Mouse (Mus musculus): ENCODE data around the gene Ccl8. TPM values are rescaled to one million over a fixed set of nuclear protein-coding genes. Genes with fewer than 3 reads are reported as not detected.

Gene Ccl8
- not detected in 2 replicates for polyA plus RNA-seq (2014; fragmentation: Nextera tagmentation; extraction: Ambion mirVana)

- Histone ChIP-seq H3K4me2 (ENCODE audit: low read length) (no peak within 1 kb of the TSS), H3K27me3 (replicated peaks; ENCODE audit: control insufficient read depth, insufficient read depth, low read length) (no peaks in the 10 kb centered on the region), H3K4me1 (ENCODE audit: control insufficient read depth, insufficient read depth, low read length) (no peaks in the 10 kb centered on the region), H3K9ac (ENCODE audit: low read length) (no peak within 1 kb of the TSS), H3K9me3 (replicated peaks; ENCODE audit: control insufficient read depth, low read length) (no peaks in the 10 kb centered on the region), H3K27ac (ENCODE audit: low read depth, low read length) (no peak within 1 kb of the TSS), H3K36me3 (ENCODE audit: control insufficient read depth, insufficient read depth, low read length) (no peaks in the 10 kb centered on the region), H3K4me3 (ENCODE audit: low read depth, low read length) (no peak within 1 kb of the TSS)
- DNase-seq (ENCODE audit: low spot score) (no peak), ATAC-seq (no peak)
- 82% methylated on average over 3 of the region's 3 CpGs for WGBS
Observed at GRCm38 (mm10) chr11:82114885-82115284, at the start of gene Ccl8. TSS of gene Ccl8 (plus strand) at chr11:82115185.

- no peak overlapping the region for H3K4me2 ChIP-seq (ENCODE audit: low read length)
- no peaks in the 10 kb centered on the region for H3K36me3 ChIP-seq (ENCODE audit: control insufficient read depth, insufficient read depth, low read length)
- no peak overlapping the region for H3K27ac ChIP-seq (ENCODE audit: low read depth, low read length)
- H3K4me1 ChIP-seq (ENCODE audit: control insufficient read depth, insufficient read depth, low read length), result no peaks in the 10 kb centered on the region
- H3K9ac ChIP-seq (ENCODE audit: low read length), result no peak overlapping the region
- no peak overlapping the region for H3K4me3 ChIP-seq (ENCODE audit: low read depth, low read length)
- 87% methylated on average over 7 of the region's 7 CpGs for WGBS
- no peak for ATAC-seq
- no peak for DNase-seq (ENCODE audit: low spot score)
- H3K27me3 ChIP-seq (replicated peaks; ENCODE audit: control insufficient read depth, insufficient read depth, low read length), result no peaks in the 10 kb centered on the region
- H3K9me3 ChIP-seq (replicated peaks; ENCODE audit: control insufficient read depth, low read length), result no peaks in the 10 kb centered on the region
Observed at GRCm38 (mm10) chr11:82066953-82067571, 47.9 kb upstream of the Ccl8 start.

- 78% methylated on average over 3 of the region's 3 CpGs for WGBS
- no peaks in the 10 kb centered on the region for H3K27me3 ChIP-seq (replicated peaks; ENCODE audit: control insufficient read depth, insufficient read depth, low read length)
Observed at GRCm38 (mm10) chr11:82071076-82071475, 43.9 kb upstream of the Ccl8 start.

GRCm38 (mm10) chr11:82072374-82072773 lies 42.6 kb upstream of the Ccl8 start:
- Histone ChIP-seq H3K4me3 (ENCODE audit: low read depth, low read length) (no peak overlapping the region), H3K9me3 (replicated peaks; ENCODE audit: control insufficient read depth, low read length) (no peaks in the 10 kb centered on the region), H3K36me3 (ENCODE audit: control insufficient read depth, insufficient read depth, low read length) (no peaks in the 10 kb centered on the region), H3K4me1 (ENCODE audit: control insufficient read depth, insufficient read depth, low read length) (no peaks in the 10 kb centered on the region), H3K4me2 (ENCODE audit: low read length) (no peak overlapping the region), H3K27ac (ENCODE audit: low read depth, low read length) (no peak overlapping the region), H3K9ac (ENCODE audit: low read length) (no peak overlapping the region), H3K27me3 (replicated peaks; ENCODE audit: control insufficient read depth, insufficient read depth, low read length) (no peaks in the 10 kb centered on the region)
- 86% methylated on average over 1 of the region's 1 CpGs for WGBS
- ATAC-seq (no peak), DNase-seq (ENCODE audit: low spot score) (no peak)

More at GRCm38 (mm10) chr11:82071076-82071475, 43.9 kb upstream of the Ccl8 start:
- no peak overlapping the region for H3K9ac ChIP-seq (ENCODE audit: low read length)
- DNase-seq (ENCODE audit: low spot score) (no peak), ATAC-seq (no peak)
- H3K27ac ChIP-seq (ENCODE audit: low read depth, low read length), result no peak overlapping the region
- no peak overlapping the region for H3K4me2 ChIP-seq (ENCODE audit: low read length)
- H3K4me3 ChIP-seq (ENCODE audit: low read depth, low read length), result no peak overlapping the region
- H3K36me3 ChIP-seq (ENCODE audit: control insufficient read depth, insufficient read depth, low read length), result no peaks in the 10 kb centered on the region
- H3K9me3 ChIP-seq (replicated peaks; ENCODE audit: control insufficient read depth, low read length), result no peaks in the 10 kb centered on the region
- H3K4me1 ChIP-seq (ENCODE audit: control insufficient read depth, insufficient read depth, low read length), result no peaks in the 10 kb centered on the region

GRCm38 (mm10) chr11:82072984-82073383 lies 42.0 kb upstream of the Ccl8 start:
- no peak overlapping the region for H3K27ac ChIP-seq (ENCODE audit: low read depth, low read length)
- no peak overlapping the region for H3K4me3 ChIP-seq (ENCODE audit: low read depth, low read length)
- H3K4me2 ChIP-seq (ENCODE audit: low read length), result no peak overlapping the region
- WGBS, result 83% methylated on average over 3 of the region's 3 CpGs
- DNase-seq (ENCODE audit: low spot score), result no peak
- H3K36me3 ChIP-seq (ENCODE audit: control insufficient read depth, insufficient read depth, low read length), result no peaks in the 10 kb centered on the region
- H3K27me3 ChIP-seq (replicated peaks; ENCODE audit: control insufficient read depth, insufficient read depth, low read length), result no peaks in the 10 kb centered on the region
- no peaks in the 10 kb centered on the region for H3K4me1 ChIP-seq (ENCODE audit: control insufficient read depth, insufficient read depth, low read length)
- ATAC-seq, result no peak
- no peak overlapping the region for H3K9ac ChIP-seq (ENCODE audit: low read length)
- no peaks in the 10 kb centered on the region for H3K9me3 ChIP-seq (replicated peaks; ENCODE audit: control insufficient read depth, low read length)

- H3K36me3 ChIP-seq (ENCODE audit: control insufficient read depth, insufficient read depth, low read length), result no peaks in the 10 kb centered on the region
- DNase-seq (ENCODE audit: low spot score), result no peak
- H3K4me1 ChIP-seq (ENCODE audit: control insufficient read depth, insufficient read depth, low read length), result no peaks in the 10 kb centered on the region
- ATAC-seq, result no peak
- H3K27ac ChIP-seq (ENCODE audit: low read depth, low read length), result no peak overlapping the region
- H3K4me3 ChIP-seq (ENCODE audit: low read depth, low read length), result no peak overlapping the region
- no peak overlapping the region for H3K4me2 ChIP-seq (ENCODE audit: low read length)
- H3K9ac ChIP-seq (ENCODE audit: low read length), result no peak overlapping the region
- 79% methylated on average over 3 of the region's 3 CpGs for WGBS
- no peaks in the 10 kb centered on the region for H3K9me3 ChIP-seq (replicated peaks; ENCODE audit: control insufficient read depth, low read length)
- H3K27me3 ChIP-seq (replicated peaks; ENCODE audit: control insufficient read depth, insufficient read depth, low read length), result no peaks in the 10 kb centered on the region
Observed at GRCm38 (mm10) chr11:82073686-82074085, 41.3 kb upstream of the Ccl8 start.

- no peak overlapping the region for H3K4me2 ChIP-seq (ENCODE audit: low read length)
- H3K36me3 ChIP-seq (ENCODE audit: control insufficient read depth, insufficient read depth, low read length), result no peaks in the 10 kb centered on the region
- no peak overlapping the region for H3K27ac ChIP-seq (ENCODE audit: low read depth, low read length)
- no peaks in the 10 kb centered on the region for H3K9me3 ChIP-seq (replicated peaks; ENCODE audit: control insufficient read depth, low read length)
- no peak for DNase-seq (ENCODE audit: low spot score)
- no peak overlapping the region for H3K4me3 ChIP-seq (ENCODE audit: low read depth, low read length)
- H3K9ac ChIP-seq (ENCODE audit: low read length), result no peak overlapping the region
- no peaks in the 10 kb centered on the region for H3K27me3 ChIP-seq (replicated peaks; ENCODE audit: control insufficient read depth, insufficient read depth, low read length)
- no peak for ATAC-seq
- H3K4me1 ChIP-seq (ENCODE audit: control insufficient read depth, insufficient read depth, low read length), result no peaks in the 10 kb centered on the region
- WGBS, result 80% methylated on average over 3 of the region's 3 CpGs
Observed at GRCm38 (mm10) chr11:82077031-82077430, 38.0 kb upstream of the Ccl8 start.

GRCm38 (mm10) chr11:82078136-82078730 lies 36.8 kb upstream of the Ccl8 start:
- ATAC-seq (no peak), DNase-seq (ENCODE audit: low spot score) (no peak)

GRCm38 (mm10) chr11:82080865-82081264 lies 34.1 kb upstream of the Ccl8 start:
- H3K4me2 ChIP-seq (ENCODE audit: low read length), result no peak overlapping the region
- no peak overlapping the region for H3K9ac ChIP-seq (ENCODE audit: low read length)
- 87% methylated on average over 3 of the region's 3 CpGs for WGBS
- H3K36me3 ChIP-seq (ENCODE audit: control insufficient read depth, insufficient read depth, low read length), result no peaks in the 10 kb centered on the region
- H3K4me1 ChIP-seq (ENCODE audit: control insufficient read depth, insufficient read depth, low read length), result no peaks in the 10 kb centered on the region
- ATAC-seq, result no peak
- no peaks in the 10 kb centered on the region for H3K9me3 ChIP-seq (replicated peaks; ENCODE audit: control insufficient read depth, low read length)
- no peaks in the 10 kb centered on the region for H3K27me3 ChIP-seq (replicated peaks; ENCODE audit: control insufficient read depth, insufficient read depth, low read length)
- no peak overlapping the region for H3K4me3 ChIP-seq (ENCODE audit: low read depth, low read length)
- H3K27ac ChIP-seq (ENCODE audit: low read depth, low read length), result no peak overlapping the region
- DNase-seq (ENCODE audit: low spot score), result no peak

More at GRCm38 (mm10) chr11:82078136-82078730, 36.8 kb upstream of the Ccl8 start:
- H3K4me2 ChIP-seq (ENCODE audit: low read length), result no peak overlapping the region
- no peak overlapping the region for H3K27ac ChIP-seq (ENCODE audit: low read depth, low read length)
- H3K27me3 ChIP-seq (replicated peaks; ENCODE audit: control insufficient read depth, insufficient read depth, low read length), result no peaks in the 10 kb centered on the region
- H3K4me1 ChIP-seq (ENCODE audit: control insufficient read depth, insufficient read depth, low read length), result no peaks in the 10 kb centered on the region
- H3K9ac ChIP-seq (ENCODE audit: low read length), result no peak overlapping the region
- H3K4me3 ChIP-seq (ENCODE audit: low read depth, low read length), result no peak overlapping the region
- H3K36me3 ChIP-seq (ENCODE audit: control insufficient read depth, insufficient read depth, low read length), result no peaks in the 10 kb centered on the region
- no peaks in the 10 kb centered on the region for H3K9me3 ChIP-seq (replicated peaks; ENCODE audit: control insufficient read depth, low read length)

All from forebrain, embryonic 14.5 days (tissue).